Mouse (Mus musculus) embryonic facial prominence, embryonic 11.5 days (tissue): ENCODE measurements around the gene Cad. TPM values are rescaled to one million over a fixed set of nuclear protein-coding genes. Genes with fewer than 3 reads are reported as not detected.
"Not testable (repeated sequence)": the region's sequence is repeated elsewhere in the genome, so short reads cannot be mapped to it uniquely, and the experiment has no call there.

Experiments
- ATAC-seq: fragments of 200-750 bp; cut with Nextera tagmentation; replicated peaks from 2 replicates; pipeline ENCODE4 v1.8.0; 2017; ENCODE audit warnings: low read depth; ENCODE audit not compliant: insufficient number of reproducible peaks, low FRiP score, low TSS enrichment
- DNase-seq: peaks from one replicate; pipeline ENCODE4 v3.0.0-alpha.2; 2015; ENCODE audit warnings: low spot score
- H3K27ac ChIP-seq: fragments of 300-500 bp; sonication (generic); replicated peaks from 2 replicates; pipeline ENCODE4 v1.5.1; 2014; ENCODE audit warnings: mild to moderate bottlenecking, low read depth, low read length, control low read depth
- H3K27me3 ChIP-seq: fragments of 300-500 bp; sonication (generic); 2 replicates; pipeline ENCODE4 v1.6.1; 2014; ENCODE audit warnings: mild to moderate bottlenecking, low read length, moderate library complexity, mixed read lengths; ENCODE audit not compliant: control insufficient read depth, insufficient read depth
- H3K36me3 ChIP-seq: fragments of 300-500 bp; sonication (generic); replicated peaks from 2 replicates; pipeline ENCODE4 v1.6.1; 2014; ENCODE audit warnings: low read depth, mild to moderate bottlenecking, low read length, moderate library complexity, mixed read lengths; ENCODE audit not compliant: control insufficient read depth, insufficient read depth
- H3K4me1 ChIP-seq: fragments of 300-500 bp; sonication (generic); 2 replicates; pipeline ENCODE4 v1.6.1; 2014; ENCODE audit warnings: low read length, mixed read lengths; ENCODE audit not compliant: control insufficient read depth, insufficient read depth
- H3K4me2 ChIP-seq: fragments of 300-500 bp; sonication (generic); 2 replicates; pipeline ENCODE4 v1.6.1; 2014; ENCODE audit warnings: low read depth, mild to moderate bottlenecking, control low read depth, low read length, moderate library complexity
- H3K4me3 ChIP-seq: fragments of 300-500 bp; sonication (generic); 2 replicates; pipeline ENCODE4 v1.5.1; 2014; ENCODE audit warnings: low read depth, low read length, control low read depth
- H3K9ac ChIP-seq: fragments of 300-500 bp; sonication (generic); replicated peaks from 2 replicates; pipeline ENCODE4 v1.6.1; 2014; ENCODE audit warnings: mild to moderate bottlenecking, control low read depth, low read length
- H3K9me3 ChIP-seq: fragments of 300-500 bp; sonication (generic); replicated peaks from 2 replicates; pipeline ENCODE4 v1.6.1; 2016; ENCODE audit warnings: mild to moderate bottlenecking, low read length, inconsistent platforms, mixed read lengths; ENCODE audit not compliant: control insufficient read depth
- WGBS: fragments of 180-500 bp; shearing (Covaris S2); extraction: QIAGEN DNeasy Blood & Tissue Kit; methylation state at CpG from one replicate; pipeline ENCODE4 v1.1.7; 2014; 5-methylcytosine and 5-hydroxymethylcytosine counted together
- polyA plus RNA-seq: library from polyadenylated mRNA; unstranded; fragments of >200 nt; fragmentation: Nextera tagmentation; extraction: Ambion mirVana; gene quantifications from 2 replicates; pipeline ENCODE4 v1.2.1, GENCODE M21; 2014

Gene Cad
- polyA plus RNA-seq, 1 experiment from 2014 or later, result 21.3 TPM

DNA sequence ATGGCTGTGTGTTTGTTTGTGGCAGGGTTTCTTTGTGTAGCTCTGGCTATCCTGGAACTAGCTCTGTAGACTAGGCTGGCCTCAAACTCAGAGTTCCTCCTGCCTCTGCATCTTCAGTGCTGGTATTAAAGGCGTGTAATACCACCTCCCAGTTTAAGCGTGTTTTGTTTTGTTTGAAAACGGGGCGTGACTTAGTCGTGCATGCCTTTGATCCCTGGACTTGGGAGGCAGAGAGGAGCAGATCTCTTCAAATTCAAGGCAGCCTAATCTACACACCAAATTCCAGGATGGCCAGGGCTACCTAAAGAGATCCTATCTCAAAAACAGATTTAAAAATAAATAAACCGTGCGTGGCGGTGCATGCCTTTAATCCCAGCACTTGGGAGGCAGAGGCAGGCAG, 23.1 kb upstream of the Cad start:
- Histone ChIP-seq H3K36me3 (no peaks in the 10 kb centered on the region), H3K9me3 (no peaks in the 10 kb centered on the region), H3K4me2 (no peak overlapping the region), H3K27ac (no peak overlapping the region), H3K27me3 (no peaks in the 10 kb centered on the region), H3K4me1 (no peaks in the 10 kb centered on the region), H3K4me3 (no peak overlapping the region), H3K9ac (no peak overlapping the region)
- WGBS, result 84% methylated on average over 8 of the region's 8 CpGs
- DNase-seq (no peak), ATAC-seq (no peak)

DNA sequence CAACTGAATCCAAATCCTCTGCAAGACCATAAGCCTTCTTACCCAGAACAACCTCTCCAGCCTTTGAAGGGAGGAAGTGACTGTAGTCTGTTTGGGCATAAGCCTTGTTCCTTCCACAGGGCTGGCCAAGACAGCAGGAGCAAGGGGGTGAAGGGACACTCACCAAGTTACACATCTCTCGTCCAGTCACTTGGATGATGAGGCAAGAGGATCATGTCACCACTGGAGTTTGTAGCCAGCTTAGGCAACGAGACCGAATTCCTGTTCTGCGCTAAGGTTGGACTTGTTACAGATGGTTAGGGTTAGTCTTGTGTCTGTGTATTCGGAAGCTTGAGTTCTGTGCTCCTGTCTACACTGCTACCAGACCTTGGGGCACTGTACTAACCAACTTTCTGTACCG, 19.9 kb upstream of the Cad start:
- no peaks in the 10 kb centered on the region for H3K9me3 ChIP-seq
- no peaks in the 10 kb centered on the region for H3K27me3 ChIP-seq
- H3K4me3 ChIP-seq, result no peak overlapping the region
- H3K4me2 ChIP-seq, result no peak overlapping the region
- DNase-seq, result no peak
- H3K4me1 ChIP-seq, result no peaks in the 10 kb centered on the region
- WGBS, result 90% methylated on average over 6 of the region's 6 CpGs
- no peak overlapping the region for H3K9ac ChIP-seq
- ATAC-seq, result no peak
- no peaks in the 10 kb centered on the region for H3K36me3 ChIP-seq
- no peak overlapping the region for H3K27ac ChIP-seq

DNA sequence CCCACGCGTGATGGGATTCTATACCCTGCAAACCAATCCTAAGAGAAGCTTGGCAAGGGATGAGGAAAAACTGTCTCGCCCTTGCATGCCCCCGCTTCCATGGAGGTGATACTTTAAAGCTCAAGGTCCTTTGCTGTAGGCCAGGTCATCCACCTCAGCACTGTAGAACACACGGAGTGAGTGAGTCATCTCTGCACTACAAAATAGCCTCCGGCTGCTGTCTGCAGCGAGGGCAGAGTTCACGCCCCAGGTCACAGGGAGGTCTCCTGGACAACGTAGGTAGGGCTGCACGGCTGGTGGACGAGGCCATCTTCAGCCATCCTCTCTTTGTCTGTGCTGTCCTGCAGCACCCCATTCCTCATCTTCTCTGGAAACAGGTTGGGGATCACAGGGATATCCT, 18.0 kb upstream of the Cad start:
- H3K4me3 ChIP-seq, ATAC-seq, H3K4me2 ChIP-seq, H3K4me1 ChIP-seq, H3K36me3 ChIP-seq, H3K9me3 ChIP-seq, DNase-seq, H3K27ac ChIP-seq, H3K9ac ChIP-seq, H3K27me3 ChIP-seq: not testable (repeated sequence)
- 80% methylated on average over 11 of the region's 11 CpGs for WGBS

DNA sequence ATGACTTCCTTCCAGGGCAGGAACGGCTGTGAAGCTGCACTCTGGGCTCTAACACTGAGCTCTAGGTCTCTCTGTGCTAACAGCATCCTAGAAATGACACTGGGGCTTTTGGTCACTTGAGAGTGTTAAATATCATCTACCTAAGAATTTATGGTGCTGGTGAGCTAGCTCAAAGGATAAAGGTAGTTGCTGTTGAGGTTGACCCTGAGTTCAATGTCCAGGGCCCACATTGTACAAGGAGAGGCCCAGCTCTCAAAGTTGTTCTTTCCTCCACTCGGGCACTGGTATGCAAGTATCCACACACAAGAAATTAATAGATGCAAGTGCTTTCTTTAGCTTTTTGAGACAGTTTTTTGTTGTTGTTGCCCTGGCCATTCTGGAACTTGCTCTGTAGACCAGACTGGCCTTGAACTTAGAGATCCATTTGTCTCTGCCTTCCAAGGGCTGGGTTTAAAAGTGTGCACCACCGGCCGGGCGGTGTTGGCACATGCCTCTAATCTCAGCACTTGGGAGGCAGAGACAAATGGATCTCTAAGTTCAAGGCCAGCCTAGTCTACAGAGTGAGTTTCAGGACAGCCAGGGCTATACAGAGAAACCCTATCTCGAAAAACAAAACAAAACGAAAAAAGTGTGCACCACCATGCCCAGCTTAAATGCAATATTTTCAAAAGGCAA, 16.3 kb upstream of the Cad start:
- ATAC-seq, result no peak
- H3K36me3 ChIP-seq, result no peaks in the 10 kb centered on the region
- no peaks in the 10 kb centered on the region for H3K9me3 ChIP-seq
- H3K9ac ChIP-seq, result no peak overlapping the region
- H3K27ac ChIP-seq, result no peak overlapping the region
- no peak overlapping the region for H3K4me2 ChIP-seq
- 93% methylated on average over 7 of the region's 7 CpGs for WGBS
- H3K4me3 ChIP-seq, result no peak overlapping the region
- DNase-seq, result no peak
- no peaks in the 10 kb centered on the region for H3K4me1 ChIP-seq
- no peaks in the 10 kb centered on the region for H3K27me3 ChIP-seq

DNA sequence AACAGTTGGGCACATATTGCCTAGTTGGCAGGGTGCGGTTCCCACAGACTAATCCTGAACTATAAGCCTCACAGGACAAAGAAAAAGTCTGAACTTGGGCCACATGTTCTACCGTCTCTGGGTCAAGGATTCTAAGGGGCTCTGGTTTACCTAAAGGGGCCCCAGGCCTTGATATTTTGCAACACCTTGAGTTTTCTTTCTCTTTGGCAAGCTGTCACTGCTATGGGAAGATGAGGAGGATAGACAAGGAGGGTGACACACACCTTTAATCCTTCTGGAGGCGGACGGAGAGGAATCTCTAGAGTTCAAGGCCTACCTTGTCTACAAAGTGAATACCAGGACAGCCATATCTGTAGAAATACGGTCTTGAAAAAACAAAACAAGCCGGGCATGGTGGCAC, 8.2 kb upstream of the Cad start:
- H3K4me3 ChIP-seq, result no peak overlapping the region
- H3K4me2 ChIP-seq, result no peak overlapping the region
- H3K4me1 ChIP-seq, result no peaks in the 10 kb centered on the region
- no peaks in the 10 kb centered on the region for H3K36me3 ChIP-seq
- H3K27ac ChIP-seq, result no peak overlapping the region
- WGBS, result 93% methylated on average over 6 of the region's 6 CpGs
- ATAC-seq (no peak), DNase-seq (no peak)
- no peaks in the 10 kb centered on the region for H3K9me3 ChIP-seq
- no peak overlapping the region for H3K9ac ChIP-seq
- no peaks in the 10 kb centered on the region for H3K27me3 ChIP-seq

DNA sequence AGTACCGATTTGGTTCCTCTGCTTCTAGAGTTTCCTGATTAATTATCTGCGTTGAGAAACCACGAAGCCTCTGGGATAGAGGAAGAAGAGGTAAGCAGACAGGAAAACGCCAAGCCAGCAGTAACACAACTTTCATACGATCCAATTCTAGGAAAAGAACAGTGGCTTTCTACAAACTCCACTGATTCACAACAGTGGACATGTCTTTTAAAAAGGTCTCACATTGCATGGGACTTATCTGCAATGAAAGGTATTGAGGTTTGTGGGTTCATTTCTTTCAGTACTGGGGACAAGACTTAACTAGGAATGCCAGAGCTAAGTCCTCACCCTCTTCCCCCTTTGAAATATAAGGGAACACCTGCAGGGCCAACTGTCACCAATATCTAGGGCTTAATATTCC, 7.5 kb upstream of the Cad start:
- H3K4me1 ChIP-seq, result no peaks in the 10 kb centered on the region
- no peaks in the 10 kb centered on the region for H3K9me3 ChIP-seq
- H3K4me3 ChIP-seq, result no peak overlapping the region
- peak overlapping the region; percentile 88; the same call in 1 of the 2 replicates for H3K9ac ChIP-seq
- WGBS, result 77% methylated on average over 5 of the region's 5 CpGs
- peak overlapping the region; percentile 62 for H3K4me2 ChIP-seq
- H3K27me3 ChIP-seq, result no peaks in the 10 kb centered on the region
- H3K27ac ChIP-seq, result no peak overlapping the region
- no peak for DNase-seq
- ATAC-seq, result no peak
- no peaks in the 10 kb centered on the region for H3K36me3 ChIP-seq

- ATAC-seq, result peak; percentile 98
These were observed 6.5 kb upstream of the Cad start, which contains the start of gene Atraid for GRCm38 (mm10) chr5:31047848-31048762. Gene Atraid, plus strand, starts transcription at chr5:31048312.

More at GRCm38 (mm10) chr5:31047848-31048762, 6.5 kb upstream of the Cad start, which contains the start of gene Atraid:
- Histone ChIP-seq H3K4me1 (no peaks in the 10 kb centered on the region), H3K9me3 (no peaks in the 10 kb centered on the region), H3K9ac (peak within 1 kb of the TSS; percentile 88), H3K4me2 (peak within 1 kb of the TSS; percentile 62), H3K27ac (peak within 1 kb of the TSS; percentile 84), H3K36me3 (no peaks in the 10 kb centered on the region), H3K27me3 (no peaks in the 10 kb centered on the region), H3K4me3 (peak within 1 kb of the TSS; percentile 70)
- WGBS, result under 1% methylated on average over 73 of the region's 73 CpGs
- peak; percentile 98 for DNase-seq
